Mouse (Mus musculus) v-Abl transformed pro-B cells (cell line): ENCODE measurements around the gene Zfp692.

Experiments
- in situ Hi-C, 2 experiments: fragments of 400-800 bp; cut with MboI; formaldehyde crosslinking; loops; one replicate each; pipeline ENCODE4 v1.15.1; 2025; ENCODE audit not compliant: unreplicated experiment in 2 of 2

Gene Zfp692

GRCm38 (mm10) chr11:58305299-58305698, 1.6 kb upstream of the Zfp692 start:
- in situ Hi-C loops = loop anchor here (10.0 to 25.0 kb wide), 5 partner anchors 200 to 907 kb away; partner anchors contain the start of genes Hist3h2a (in 2 of the 2), Trim17 (in 2 of the 2), 2310033P09Rik (in 1 of the 2) and Cnot8 (in 1 of the 2)

GRCm38 (mm10) chr11:58307411-58308080, 677 bp downstream of the Zfp692 start:
- in situ Hi-C loops = loop anchor here (10.0 to 25.0 kb wide), 5 partner anchors 203 to 905 kb away; partner anchors contain the start of genes Hist3h2a (in 2 of the 2), Trim17 (in 2 of the 2), 2310033P09Rik (in 1 of the 2) and Cnot8 (in 1 of the 2)

GRCm38 (mm10) chr11:58308661-58309060, 1.8 kb downstream of the Zfp692 start:
- in situ Hi-C loops = loop anchor here (10.0 to 25.0 kb wide), 5 partner anchors 204 to 904 kb away; partner anchors contain the start of genes Hist3h2a (in 2 of the 2), Trim17 (in 2 of the 2), 2310033P09Rik (in 1 of the 2) and Cnot8 (in 1 of the 2)

GRCm38 (mm10) chr11:58314069-58314468, 7.2 kb downstream of the Zfp692 start:
- in situ Hi-C loops = loop anchor here (25.0 kb wide), 2 partner anchors 648 to 898 kb away; partner anchors contain the start of genes 2310033P09Rik (in 1 of the 2), Hist3h2a (in 1 of the 2), Mrpl55 (in 1 of the 2) and Trim17 (in 1 of the 2)

- in situ Hi-C loops = loop anchor here (25.0 kb wide), 2 partner anchors 647 to 897 kb away; partner anchors contain the start of genes 2310033P09Rik (in 1 of the 2), Hist3h2a (in 1 of the 2), Mrpl55 (in 1 of the 2) and Trim17 (in 1 of the 2)
Observed at GRCm38 (mm10) chr11:58315536-58316168, 8.8 kb downstream of the Zfp692 start.

GRCm38 (mm10) chr11:58316344-58316743, 9.5 kb downstream of the Zfp692 start:
- in situ Hi-C loops = loop anchor here (25.0 kb wide), 2 partner anchors 646 to 896 kb away; partner anchors contain the start of genes 2310033P09Rik (in 1 of the 2), Hist3h2a (in 1 of the 2), Mrpl55 (in 1 of the 2) and Trim17 (in 1 of the 2)

- in situ Hi-C loops = loop anchor here (25.0 kb wide), 2 partner anchors 645 to 895 kb away; partner anchors contain the start of genes 2310033P09Rik (in 1 of the 2), Hist3h2a (in 1 of the 2), Mrpl55 (in 1 of the 2) and Trim17 (in 1 of the 2)
Observed at GRCm38 (mm10) chr11:58316768-58317390, 10.0 kb downstream of the Zfp692 start.

- in situ Hi-C loops = loop anchor here (10.0 to 25.0 kb wide), 3 partner anchors 218 to 889 kb away; partner anchors contain the start of genes 2310033P09Rik (in 1 of the 2), Cnot8 (in 1 of the 2), Hist3h2a (in 1 of the 2) and Mrpl55 (in 1 of the 2)
Observed at GRCm38 (mm10) chr11:58322824-58323569, 16.1 kb downstream of the Zfp692 start.

GRCm38 (mm10) chr11:58323570-58324340, 16.9 kb downstream of the Zfp692 start:
- in situ Hi-C loops = loop anchor here (10.0 to 25.0 kb wide), 3 partner anchors 219 to 889 kb away; partner anchors contain the start of genes 2310033P09Rik (in 1 of the 2), Cnot8 (in 1 of the 2), Hist3h2a (in 1 of the 2) and Mrpl55 (in 1 of the 2)

- in situ Hi-C loops = loop anchor here (10.0 to 25.0 kb wide), 3 partner anchors 220 to 888 kb away; partner anchors contain the start of genes 2310033P09Rik (in 1 of the 2), Cnot8 (in 1 of the 2), Hist3h2a (in 1 of the 2) and Mrpl55 (in 1 of the 2)
Observed at GRCm38 (mm10) chr11:58324614-58325229, 17.9 kb downstream of the Zfp692 start.

- in situ Hi-C loops = loop anchor here in 1 of 2 experiments (10.0 kb wide), 1 partner anchor 222 kb away; the partner anchor contains the start of gene Cnot8
Observed at GRCm38 (mm10) chr11:58326781-58327180, 19.9 kb downstream of the Zfp692 start.

GRCm38 (mm10) chr11:58329906-58330275, 23.0 kb downstream of the Zfp692 start:
- in situ Hi-C loops = loop anchor here in 1 of 2 experiments (10.0 kb wide), 1 partner anchor 225 kb away; the partner anchor contains the start of gene Cnot8

- in situ Hi-C loops = no loop called here
Observed at GRCm38 (mm10) chr11:58330276-58331148, 23.6 kb downstream of the Zfp692 start, which contains the start of the genes Zfp672 and Sh3bp5l. Zfp672 (minus strand) TSS chr11:58330339. Sh3bp5l (plus strand) TSS chr11:58330724.

- in situ Hi-C loops = no loop called here
Observed at GRCm38 (mm10) chr11:58331149-58331495, 24.3 kb downstream of the Zfp692 start.

GRCm38 (mm10) chr11:58331546-58331945, 24.7 kb downstream of the Zfp692 start:
- in situ Hi-C loops = no loop called here

GRCm38 (mm10) chr11:58334746-58335145, 27.9 kb downstream of the Zfp692 start:
- in situ Hi-C loops = no loop called here

- in situ Hi-C loops = no loop called here
Observed at GRCm38 (mm10) chr11:58346745-58347144, 39.9 kb downstream of the Zfp692 start.
